Mouse (Mus musculus): ENCODE results near the gene Duox1. TPM values are rescaled to one million over a fixed set of nuclear protein-coding genes. Genes with fewer than 3 reads are reported as not detected.
"Not testable (repeated sequence)": the region's sequence is repeated elsewhere in the genome, so short reads cannot be mapped to it uniquely, and the experiment has no call there.

The Duox1 gene
- polyA plus RNA-seq, 1 experiment from 2014 or later, result not detected

GRCm38 (mm10) chr2:122323960-122324359, 8.5 kb downstream of the Duox1 start:
- DNase-seq (ENCODE audit: low spot score), result no peak
- WGBS, result 52% methylated on average over 3 of the region's 3 CpGs

GRCm38 (mm10) chr2:122324586-122324985, 9.1 kb downstream of the Duox1 start:
- H3K36me3 ChIP-seq (ENCODE audit: insufficient read depth, low read length), result no peaks in the 10 kb centered on the region

More at GRCm38 (mm10) chr2:122323960-122324359, 8.5 kb downstream of the Duox1 start:
- H3K9me3 ChIP-seq (replicated peaks; ENCODE audit: low read length), result no peaks in the 10 kb centered on the region
- no peaks in the 10 kb centered on the region for H3K4me1 ChIP-seq (replicated peaks; ENCODE audit: insufficient read depth, low read length)
- no peak for TF ChIP-seq CTCF (IDR thresholded peaks at IDR 0.05; ENCODE audit: low read depth)
- no peak overlapping the region for H3K4me2 ChIP-seq (ENCODE audit: low read length)
- no peaks in the 10 kb centered on the region for H3K36me3 ChIP-seq (ENCODE audit: insufficient read depth, low read length)
- H3K4me3 ChIP-seq (replicated peaks; ENCODE audit: low read depth, low read length), result no peak overlapping the region
- no peaks in the 10 kb centered on the region for H3K27me3 ChIP-seq (ENCODE audit: insufficient read depth, low read length)
- H3K27ac ChIP-seq, result no peak overlapping the region
- H3K9ac ChIP-seq (ENCODE audit: low read depth, low read length), result no peak overlapping the region
- peak; percentile 72 for ATAC-seq (replicated peaks; ENCODE audit: low FRiP score, low read depth)

GRCm38 (mm10) chr2:122325361-122325760, 9.9 kb downstream of the Duox1 start:
- H3K4me2 ChIP-seq (ENCODE audit: low read length), result no peak overlapping the region
- no peaks in the 10 kb centered on the region for H3K4me1 ChIP-seq (replicated peaks; ENCODE audit: insufficient read depth, low read length)
- no peak overlapping the region for H3K27ac ChIP-seq
- H3K4me3 ChIP-seq (replicated peaks; ENCODE audit: low read depth, low read length), result no peak overlapping the region
- DNase-seq (ENCODE audit: low spot score) (no peak), ATAC-seq (replicated peaks; ENCODE audit: low FRiP score, low read depth) (no peak)
- WGBS, result 66% methylated on average over 2 of the region's 2 CpGs
- no peak for TF ChIP-seq CTCF (IDR thresholded peaks at IDR 0.05; ENCODE audit: low read depth)
- no peak overlapping the region for H3K9ac ChIP-seq (ENCODE audit: low read depth, low read length)
- H3K9me3 ChIP-seq (replicated peaks; ENCODE audit: low read length), result no peaks in the 10 kb centered on the region
- no peaks in the 10 kb centered on the region for H3K27me3 ChIP-seq (ENCODE audit: insufficient read depth, low read length)
- H3K36me3 ChIP-seq (ENCODE audit: insufficient read depth, low read length), result no peaks in the 10 kb centered on the region

More at GRCm38 (mm10) chr2:122324586-122324985, 9.1 kb downstream of the Duox1 start:
- ATAC-seq (replicated peaks; ENCODE audit: low FRiP score, low read depth), result no peak
- H3K27me3 ChIP-seq (ENCODE audit: insufficient read depth, low read length), result no peaks in the 10 kb centered on the region
- WGBS, result 62% methylated on average over 3 of the region's 3 CpGs
- H3K4me1 ChIP-seq (replicated peaks; ENCODE audit: insufficient read depth, low read length), result no peaks in the 10 kb centered on the region
- H3K9me3 ChIP-seq (replicated peaks; ENCODE audit: low read length), result no peaks in the 10 kb centered on the region
- no peak for DNase-seq (ENCODE audit: low spot score)
- no peak overlapping the region for H3K4me3 ChIP-seq (replicated peaks; ENCODE audit: low read depth, low read length)
- TF ChIP-seq CTCF (IDR thresholded peaks at IDR 0.05; ENCODE audit: low read depth), result no peak
- no peak overlapping the region for H3K27ac ChIP-seq
- H3K9ac ChIP-seq (ENCODE audit: low read depth, low read length), result no peak overlapping the region
- H3K4me2 ChIP-seq (ENCODE audit: low read length), result no peak overlapping the region

- Histone ChIP-seq H3K4me1 (replicated peaks; ENCODE audit: insufficient read depth, low read length) (no peaks in the 10 kb centered on the region), H3K36me3 (ENCODE audit: insufficient read depth, low read length) (no peaks in the 10 kb centered on the region), H3K4me2 (ENCODE audit: low read length) (no peak overlapping the region), H3K9ac (ENCODE audit: low read depth, low read length) (no peak overlapping the region), H3K9me3 (replicated peaks; ENCODE audit: low read length) (no peaks in the 10 kb centered on the region), H3K27ac (no peak overlapping the region), H3K27me3 (ENCODE audit: insufficient read depth, low read length) (no peaks in the 10 kb centered on the region), H3K4me3 (replicated peaks; ENCODE audit: low read depth, low read length) (no peak overlapping the region)
- TF ChIP-seq CTCF (IDR thresholded peaks at IDR 0.05; ENCODE audit: low read depth), result no peak
- ATAC-seq (replicated peaks; ENCODE audit: low FRiP score, low read depth) (no peak), DNase-seq (ENCODE audit: low spot score) (no peak)
- WGBS, result 56% methylated on average over 3 of the region's 3 CpGs
Measured at GRCm38 (mm10) chr2:122327986-122328385, 12.5 kb downstream of the Duox1 start.

- not testable (repeated sequence) for H3K4me3 ChIP-seq (replicated peaks; ENCODE audit: low read depth, low read length); H3K27ac ChIP-seq; H3K9me3 ChIP-seq (replicated peaks; ENCODE audit: low read length); H3K4me1 ChIP-seq (replicated peaks; ENCODE audit: insufficient read depth, low read length); H3K27me3 ChIP-seq (ENCODE audit: insufficient read depth, low read length); H3K36me3 ChIP-seq (ENCODE audit: insufficient read depth, low read length); DNase-seq (ENCODE audit: low spot score); H3K4me2 ChIP-seq (ENCODE audit: low read length); ATAC-seq (replicated peaks; ENCODE audit: low FRiP score, low read depth); H3K9ac ChIP-seq (ENCODE audit: low read depth, low read length)
- 91% methylated on average over 4 of the region's 6 CpGs for WGBS
Measured at GRCm38 (mm10) chr2:122330317-122330716, 14.8 kb downstream of the Duox1 start.

GRCm38 (mm10) chr2:122332222-122332621, 16.8 kb downstream of the Duox1 start:
- Histone ChIP-seq H3K27me3 (ENCODE audit: insufficient read depth, low read length) (no peaks in the 10 kb centered on the region), H3K4me1 (replicated peaks; ENCODE audit: insufficient read depth, low read length) (no peaks in the 10 kb centered on the region), H3K9me3 (replicated peaks; ENCODE audit: low read length) (no peaks in the 10 kb centered on the region), H3K36me3 (ENCODE audit: insufficient read depth, low read length) (no peaks in the 10 kb centered on the region), H3K4me3 (replicated peaks; ENCODE audit: low read depth, low read length) (no peak overlapping the region), H3K27ac (no peak overlapping the region), H3K9ac (ENCODE audit: low read depth, low read length) (no peak overlapping the region), H3K4me2 (ENCODE audit: low read length) (no peak overlapping the region)
- ATAC-seq (replicated peaks; ENCODE audit: low FRiP score, low read depth) (no peak), DNase-seq (ENCODE audit: low spot score) (no peak)
- WGBS, result 91% methylated on average over 3 of the region's 3 CpGs
- no peak for TF ChIP-seq CTCF (IDR thresholded peaks at IDR 0.05; ENCODE audit: low read depth)

GRCm38 (mm10) chr2:122334170-122334569, 18.7 kb downstream of the Duox1 start:
- Histone ChIP-seq H3K9ac (ENCODE audit: low read depth, low read length) (no peak overlapping the region), H3K9me3 (replicated peaks; ENCODE audit: low read length) (no peaks in the 10 kb centered on the region), H3K4me3 (replicated peaks; ENCODE audit: low read depth, low read length) (no peak overlapping the region), H3K4me2 (ENCODE audit: low read length) (no peak overlapping the region), H3K27me3 (ENCODE audit: insufficient read depth, low read length) (no peaks in the 10 kb centered on the region), H3K36me3 (ENCODE audit: insufficient read depth, low read length) (no peaks in the 10 kb centered on the region), H3K27ac (no peak overlapping the region), H3K4me1 (replicated peaks; ENCODE audit: insufficient read depth, low read length) (no peaks in the 10 kb centered on the region)
- no peak for DNase-seq (ENCODE audit: low spot score)
- WGBS, result 62% methylated on average over 3 of the region's 3 CpGs
- TF ChIP-seq CTCF (IDR thresholded peaks at IDR 0.05; ENCODE audit: low read depth), result no peak
- no peak for ATAC-seq (replicated peaks; ENCODE audit: low FRiP score, low read depth)

Data from kidney, postnatal 0 days (tissue).